Comparison of ENCODE assay signal across 8 mouse cellular contexts in the genomic region with DNA sequence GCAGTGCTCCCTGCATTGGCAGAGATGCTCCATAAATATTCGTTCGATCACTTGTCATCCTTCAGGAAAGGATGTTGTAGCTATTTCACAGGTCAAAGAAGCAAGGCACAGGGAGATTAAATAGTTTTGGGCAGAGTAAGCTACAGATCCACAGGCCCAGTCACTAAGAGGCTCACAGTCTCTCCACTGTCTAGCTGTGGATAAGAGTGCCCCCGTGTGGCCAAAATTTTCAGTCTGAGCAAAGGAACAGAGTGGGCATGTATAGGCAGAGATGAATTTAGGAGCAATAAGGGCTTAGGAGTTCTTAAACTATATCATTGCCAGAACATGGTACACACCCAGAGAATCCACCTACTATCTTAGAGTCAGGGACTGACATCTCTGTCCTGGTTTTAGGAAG. TPM values are rescaled to one million over a fixed set of nuclear protein-coding genes. Genes with fewer than 3 reads are reported as not detected.
DNase-seq lines count a peak whose midpoint lies in the region; ATAC-seq and TF ChIP-seq lines count a peak whose summit lies in the region.

No protein-coding gene starts in this region.

- H3K9ac ChIP-seq in embryonic facial prominence, embryonic 12.5 days = no peak overlapping the region
- H3K9ac ChIP-seq in limb, embryonic 12.5 days (replicated peaks) = no peak overlapping the region
- H3K9ac ChIP-seq in midbrain, embryonic 15.5 days = no peak overlapping the region

- no peak overlapping the region for H3K4me3 ChIP-seq in embryonic facial prominence, embryonic 12.5 days
- no peak overlapping the region for H3K4me3 ChIP-seq in kidney, adult 2 months (ENCODE audit: insufficient read depth, low read depth, low read length)
- no peak overlapping the region for H3K4me3 ChIP-seq in limb, embryonic 12.5 days (replicated peaks)
- H3K4me3 ChIP-seq in midbrain, embryonic 15.5 days = no peak overlapping the region

- H3K9me3 ChIP-seq in embryonic facial prominence, embryonic 12.5 days = no peaks in the 10 kb centered on the region
- no peaks in the 10 kb centered on the region for H3K9me3 ChIP-seq in limb, embryonic 12.5 days
- no peaks in the 10 kb centered on the region for H3K9me3 ChIP-seq in midbrain, embryonic 15.5 days

- peak; percentile 82; the same call in 1 of the 2 replicates for ATAC-seq in embryonic facial prominence, embryonic 12.5 days (ENCODE audit: insufficient number of reproducible peaks, insufficient read depth, low FRiP score, low TSS enrichment)
- peak; percentile 81; the same call in 1 of the 2 replicates for ATAC-seq in limb, embryonic 12.5 days (ENCODE audit: insufficient number of reproducible peaks, insufficient read depth, low FRiP score, low TSS enrichment, low read depth)
- ATAC-seq in midbrain, embryonic 15.5 days (replicated peaks) = peak; percentile 72

- H3K27ac ChIP-seq in embryonic facial prominence, embryonic 12.5 days = no peak overlapping the region
- no peak overlapping the region for H3K27ac ChIP-seq in kidney, adult 2 months (ENCODE audit: insufficient read depth, low read depth, low read length)
- H3K27ac ChIP-seq in limb, embryonic 12.5 days = no peak overlapping the region
- no peak overlapping the region for H3K27ac ChIP-seq in midbrain, embryonic 15.5 days

- peak; percentile 97 for DNase-seq in 3T3-L1 (ENCODE audit: low read depth, low spot score)
- peak; percentile 89 to 92 for DNase-seq in adrenal gland, postnatal 36 days
- peak; percentile 80 for DNase-seq in heart, adult 8-10 months (ENCODE audit: low spot score)
- peak; percentile 80 for DNase-seq in kidney, adult 2 months
- DNase-seq in spleen, postnatal 36 days (ENCODE audit: low spot score in 2 of 2) = peak; percentile 45 to 64

- H3K4me2 ChIP-seq in embryonic facial prominence, embryonic 12.5 days (replicated peaks) = no peak overlapping the region
- H3K4me2 ChIP-seq in limb, embryonic 12.5 days = no peak overlapping the region
- no peak overlapping the region for H3K4me2 ChIP-seq in midbrain, embryonic 15.5 days

- TF ChIP-seq CTCF in kidney, adult 2 months (conservative IDR thresholded peaks at IDR 0.05; ENCODE audit: insufficient read depth, insufficient read length, low read depth, low read length) = peak; percentile 79

- H3K4me1 ChIP-seq in embryonic facial prominence, embryonic 12.5 days = no peaks in the 10 kb centered on the region
- H3K4me1 ChIP-seq in kidney, adult 2 months (ENCODE audit: control insufficient read depth, insufficient read depth, low read length) = no peaks in the 10 kb centered on the region
- no peaks in the 10 kb centered on the region for H3K4me1 ChIP-seq in limb, embryonic 12.5 days (replicated peaks)
- H3K4me1 ChIP-seq in midbrain, embryonic 15.5 days = peaks cover 9% of the 10 kb centered on the region

- WGBS in embryonic facial prominence, embryonic 12.5 days = 29% methylated on average over 3 of the region's 3 CpGs
- WGBS in kidney, adult 2 months = 17% methylated on average over 3 of the region's 3 CpGs
- WGBS in limb, embryonic 12.5 days = 27% methylated on average over 3 of the region's 3 CpGs
- 30% methylated on average over 3 of the region's 3 CpGs for WGBS in midbrain, embryonic 15.5 days

- no peaks in the 10 kb centered on the region for H3K36me3 ChIP-seq in embryonic facial prominence, embryonic 12.5 days
- H3K36me3 ChIP-seq in kidney, adult 2 months (ENCODE audit: control insufficient read depth, insufficient read depth, low read length) = no peaks in the 10 kb centered on the region
- H3K36me3 ChIP-seq in limb, embryonic 12.5 days = no peaks in the 10 kb centered on the region
- no peaks in the 10 kb centered on the region for H3K36me3 ChIP-seq in midbrain, embryonic 15.5 days (replicated peaks)

- peaks cover 3% of the 10 kb centered on the region; the same call in 1 of the 2 replicates for H3K27me3 ChIP-seq in embryonic facial prominence, embryonic 12.5 days
- H3K27me3 ChIP-seq in kidney, adult 2 months (replicated peaks; ENCODE audit: control insufficient read depth, insufficient read depth, low read length) = no peaks in the 10 kb centered on the region
- H3K27me3 ChIP-seq in limb, embryonic 12.5 days = peaks cover 20% of the 10 kb centered on the region
- H3K27me3 ChIP-seq in midbrain, embryonic 15.5 days (replicated peaks) = peaks cover 3% of the 10 kb centered on the region

- TF ChIP-seq POLR2A in kidney, adult 2 months (IDR thresholded peaks at IDR 0.05; ENCODE audit: low read depth, low read length) = no peak

RNA-seq across cellular contexts. Expression of a gene that starts 26.0 kb away (rescaled TPM):
- not detected for total RNA-seq in adrenal gland, postnatal 36 days (2021)
- not detected in 2 replicates for polyA plus RNA-seq in embryonic facial prominence, embryonic 12.5 days (2016; fragmentation: Nextera tagmentation; extraction: Ambion mirVana)
- not detected for total RNA-seq in heart, adult 8-10 months (2022)
- polyA plus RNA-seq in kidney, adult 2 months (2012; rRNA removed) = 7.5 and 10.2 TPM in 2 replicates
- not detected in 2 replicates for polyA plus RNA-seq in limb, embryonic 12.5 days (2016; fragmentation: Nextera tagmentation; extraction: Ambion mirVana)
- polyA plus RNA-seq in midbrain, embryonic 15.5 days (2015; fragmentation: Nextera tagmentation; extraction: Ambion mirVana) = 0.28 and 0.59 TPM in 2 replicates

RNA-seq across cellular contexts. Expression of a gene that starts 39.1 kb away (rescaled TPM):
- 10 to 100 TPM; 17.6 to 19.9 TPM for total RNA-seq in adrenal gland, postnatal 36 days (2021)
- polyA plus RNA-seq in embryonic facial prominence, embryonic 12.5 days (2016; fragmentation: Nextera tagmentation; extraction: Ambion mirVana) = 10.3 and 13.6 TPM in 2 replicates
- 10 to 100 TPM; 10.4 to 20.9 (median 15.1) TPM for total RNA-seq in heart, adult 8-10 months (2022)
- 2.8 and 3.5 TPM in 2 replicates for polyA plus RNA-seq in kidney, adult 2 months (2012; rRNA removed)
- polyA plus RNA-seq in limb, embryonic 12.5 days (2016; fragmentation: Nextera tagmentation; extraction: Ambion mirVana) = 7.8 and 9.4 TPM in 2 replicates
- polyA plus RNA-seq in midbrain, embryonic 15.5 days (2015; fragmentation: Nextera tagmentation; extraction: Ambion mirVana) = 25.3 and 27.3 TPM in 2 replicates
